Mouse (Mus musculus) ES-E14 (cell line): ENCODE measurements around the gene H6pd.
A peak's percentile ranks its signal among the peaks of the same experiment; 100 is the strongest.

Source experiments
- CHD2 ChIP-seq: IDR thresholded peaks from 2 replicates; pipeline ENCODE4 v1.6.1; 2014; ENCODE audit warnings: mild to moderate bottlenecking, low read depth, low read length, inconsistent platforms
- HCFC1 ChIP-seq: IDR thresholded peaks from 2 replicates; pipeline ENCODE4 v1.6.1; 2012; ENCODE audit warnings: low read length, inconsistent platforms, borderline replicate concordance; ENCODE audit not compliant: insufficient read depth
- MAFK ChIP-seq: IDR thresholded peaks from 2 replicates; pipeline ENCODE4 v1.6.1; 2014; ENCODE audit warnings: mild to moderate bottlenecking, low read depth, low read length, inconsistent platforms; ENCODE audit not compliant: insufficient read depth
- ZC3H11A ChIP-seq: IDR thresholded peaks from 2 replicates; pipeline ENCODE4 v1.6.1; 2012; ENCODE audit warnings: low read depth, mild to moderate bottlenecking, inconsistent platforms, low read length, borderline replicate concordance
- ZNF384 ChIP-seq: IDR thresholded peaks from 2 replicates; pipeline ENCODE4 v1.6.1; 2012; ENCODE audit warnings: low read depth, low read length, inconsistent platforms

DNA sequence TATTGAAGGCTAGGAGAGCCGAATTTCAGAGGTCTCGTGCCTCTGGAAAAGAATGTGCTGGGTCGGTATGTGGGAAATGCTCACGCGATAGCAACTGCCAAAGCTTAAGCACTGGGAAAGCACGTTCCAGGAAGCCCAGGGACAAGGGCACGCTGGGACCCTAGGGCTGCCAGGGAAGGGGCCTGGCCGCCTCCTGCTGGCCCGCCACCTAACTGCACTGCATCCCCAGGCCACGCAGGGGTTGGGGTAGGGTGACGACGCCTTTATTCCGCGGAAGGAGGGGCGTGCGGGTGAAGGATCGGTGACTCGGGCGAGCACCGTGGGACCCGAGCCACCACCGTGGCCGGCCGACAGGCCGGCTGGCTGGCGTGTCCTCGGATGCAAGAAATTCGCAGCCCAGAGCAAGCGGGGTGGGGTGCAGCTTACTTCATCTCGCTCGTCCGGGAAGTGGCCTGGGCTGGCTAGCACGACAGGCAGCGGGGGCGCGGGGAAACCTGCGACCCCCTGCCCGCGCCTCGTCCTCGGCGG is 434 bp downstream of the H6pd start:
- TF ChIP-seq HCFC1 (0 out of 2 replicates have a peak, but pooled peaks have one; percentile 50), ZNF384 (no peak), ZC3H11A (no peak), CHD2 (no peak; the same call in 1 of the 2 replicates), MAFK (no peak)
